Mouse (Mus musculus): ENCODE data around the gene Rps7.

GRCm38 (mm10) chr12:28587949-28588348 lies 47.8 kb downstream of the Rps7 start:
- no peak for TF ChIP-seq CTCF (IDR thresholded peaks at IDR 0.05; ENCODE audit: borderline replicate concordance, insufficient read depth, low read length)
- no peak for TF ChIP-seq POLR2A (IDR thresholded peaks at IDR 0.05; ENCODE audit: low read depth, low read length)

Measured in embryonic fibroblast, embryonic 13.5 days (primary cell).